Mouse (Mus musculus) gonadal fat pad, adult 2 months (tissue): ENCODE measurements around the gene Cdh4. TPM values are rescaled to one million over a fixed set of nuclear protein-coding genes. Genes with fewer than 3 reads are reported as not detected.

Source experiments
- DNase-seq: peaks from one replicate; pipeline ENCODE4 v3.0.0-alpha.2; 2012; ENCODE audit warnings: low read depth
- polyA plus RNA-seq: library from polyadenylated mRNA; depleted of rRNA; stranded (reverse); fragments of >200 nt; gene quantifications from 2 replicates; pipeline ENCODE4 v1.2.3, GENCODE M21; 2012

Cdh4 gene
- polyA plus RNA-seq, 1 experiment: 0.82 TPM

DNA sequence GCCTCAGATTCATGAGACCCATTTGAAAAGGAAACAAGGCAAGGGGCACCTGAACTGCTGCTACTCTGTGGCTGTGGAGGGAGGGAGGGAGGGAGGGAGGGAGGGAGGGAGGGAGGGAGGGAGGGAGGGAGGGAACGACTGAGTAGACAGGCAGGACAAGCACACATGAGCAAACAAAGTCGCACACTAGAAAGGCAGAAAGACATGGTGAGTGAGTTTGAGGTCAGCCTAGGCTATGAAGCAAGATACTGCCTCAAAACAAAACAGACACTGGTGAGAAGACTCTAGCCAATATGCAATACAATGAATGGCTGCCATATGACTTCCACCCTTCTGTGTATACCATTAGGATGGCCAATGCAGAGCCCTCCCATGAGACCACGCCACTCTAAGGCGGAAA lies 502.8 kb downstream of the Cdh4 start:
- DNase-seq: no peak

DNA sequence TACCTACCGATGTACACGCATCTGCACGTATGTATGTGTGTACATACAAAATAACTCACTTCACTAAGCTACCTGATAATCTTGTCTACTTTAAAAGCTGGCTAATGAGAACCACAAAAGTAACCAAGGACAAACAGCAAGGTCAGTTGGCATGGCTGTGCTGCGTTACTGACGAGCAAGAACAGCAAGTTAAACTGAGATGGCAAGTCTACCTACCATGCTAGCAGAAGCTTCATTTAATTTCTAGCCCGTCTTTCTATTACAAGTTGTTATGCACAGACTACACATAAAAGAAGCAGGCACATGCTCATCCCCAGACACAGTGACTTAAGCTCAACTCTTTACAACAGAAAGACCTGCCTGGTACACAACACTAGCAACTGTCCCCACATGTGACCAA lies 504.3 kb downstream of the Cdh4 start:
- DNase-seq: no peak

DNA sequence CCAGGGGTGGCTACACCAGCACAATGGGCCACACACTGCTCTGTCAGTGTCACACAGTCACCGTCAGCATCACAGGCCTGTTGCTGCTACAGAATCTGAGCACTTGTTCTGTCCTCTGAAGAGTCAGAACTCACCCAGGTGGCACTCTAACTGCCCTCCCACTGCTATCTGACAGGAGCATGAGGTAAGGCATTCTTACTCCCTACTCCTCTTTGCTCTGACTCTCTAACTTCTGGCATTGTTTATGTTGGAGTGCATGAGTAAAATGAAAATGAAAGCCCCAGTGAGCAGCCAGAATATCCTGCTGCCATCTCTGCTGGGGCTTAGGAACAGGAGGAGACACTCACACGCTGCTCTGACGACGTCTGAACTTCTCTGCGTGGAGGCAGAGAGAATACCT lies 505.4 kb downstream of the Cdh4 start:
- no peak for DNase-seq

DNA sequence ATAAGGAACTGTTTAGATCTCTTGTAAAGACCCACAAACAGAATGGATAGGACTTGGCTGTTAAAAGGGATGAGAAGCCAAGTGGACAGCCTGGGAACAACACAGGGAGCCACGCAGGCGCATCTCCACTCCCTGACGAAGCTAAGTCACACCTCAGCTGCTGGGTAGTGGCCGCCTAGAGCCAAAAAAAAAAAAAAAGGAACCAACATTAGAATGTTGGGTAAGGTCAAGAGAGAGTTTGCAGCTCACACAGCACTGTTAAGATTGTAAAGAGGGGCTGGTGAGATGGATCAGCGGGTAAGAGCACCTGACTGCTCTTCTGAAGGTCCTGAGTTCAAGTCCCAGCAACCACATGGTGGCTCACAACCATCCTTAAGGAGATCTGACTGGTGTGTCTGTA lies 506.6 kb downstream of the Cdh4 start:
- no peak for DNase-seq
